Mouse (Mus musculus): Measurements from ENCODE around the gene Tomm20l. TPM values are rescaled to one million over a fixed set of nuclear protein-coding genes. Genes with fewer than 3 reads are reported as not detected.

Tomm20l gene
- polyA plus RNA-seq, 1 experiment from 2014 or later = 0.65 TPM

DNA sequence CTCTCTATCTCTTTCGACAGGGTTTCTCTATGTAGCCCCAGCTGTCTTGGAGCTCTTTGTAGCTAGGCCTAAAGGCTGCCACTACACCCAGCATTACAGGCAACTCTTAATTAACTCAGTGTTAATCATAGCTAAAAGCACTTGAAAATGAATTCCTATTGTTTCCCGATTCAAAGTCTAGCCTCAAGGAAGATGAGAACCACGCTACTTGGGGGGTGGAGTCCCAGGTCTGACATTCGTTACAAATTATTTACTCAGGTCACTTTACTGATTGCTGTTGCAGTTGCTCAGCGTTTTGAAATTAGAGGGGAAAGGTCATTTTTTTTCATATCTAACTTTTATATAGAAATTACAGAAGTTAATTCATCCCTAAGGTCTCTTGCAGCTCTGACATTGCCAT is 24.4 kb downstream of the Tomm20l start:
- WGBS = 22% methylated on average over 5 of the region's 5 CpGs
- Histone ChIP-seq H3K4me2 (peak overlapping the region; percentile 83), H3K9ac (peak overlapping the region; percentile 96), H3K27ac (no peak overlapping the region), H3K27me3 (no peaks in the 10 kb centered on the region), H3K4me1 (peaks cover 16% of the 10 kb centered on the region), H3K9me3 (no peaks in the 10 kb centered on the region), H3K4me3 (peak overlapping the region; percentile 97), H3K36me3 (peaks cover 30% of the 10 kb centered on the region)
- ATAC-seq (ENCODE audit: borderline replicate concordance, extremely low read depth, low FRiP score, low TSS enrichment) = no peak

GRCm38 (mm10) chr12:71136130-71136973 is 25.1 kb downstream of the Tomm20l start, which contains the start of the genes Timm9 and 2700049A03Rik:
Timm9 (minus strand) TSS chr12:71136684.
2700049A03Rik (plus strand) TSS chr12:71136848.
- Histone ChIP-seq H3K9ac (peak within 1 kb of the TSS; percentile 96), H3K27me3 (no peaks in the 10 kb centered on the region), H3K9me3 (no peaks in the 10 kb centered on the region), H3K4me2 (peak within 1 kb of the TSS; percentile 83), H3K4me1 (peaks cover 16% of the 10 kb centered on the region), H3K4me3 (peak within 1 kb of the TSS; percentile 97), H3K36me3 (peaks cover 35% of the 10 kb centered on the region), H3K27ac (peak within 1 kb of the TSS; percentile 71)
- peak; percentile 89 for ATAC-seq (ENCODE audit: borderline replicate concordance, extremely low read depth, low FRiP score, low TSS enrichment)
- under 1% methylated on average over 52 of the region's 52 CpGs for WGBS

- Histone ChIP-seq H3K4me3 (peak overlapping the region; percentile 97), H3K27me3 (no peaks in the 10 kb centered on the region), H3K9ac (peak overlapping the region; percentile 96), H3K4me2 (peak overlapping the region; percentile 83), H3K9me3 (no peaks in the 10 kb centered on the region), H3K36me3 (peaks cover 36% of the 10 kb centered on the region), H3K4me1 (peaks cover 16% of the 10 kb centered on the region), H3K27ac (peak overlapping the region; percentile 71)
- ATAC-seq (ENCODE audit: borderline replicate concordance, extremely low read depth, low FRiP score, low TSS enrichment) = peak; percentile 81
- under 1% methylated on average over 30 of the region's 30 CpGs for WGBS
These were observed 25.8 kb downstream of the Tomm20l start for GRCm38 (mm10) chr12:71136974-71137491.

- no peak for ATAC-seq (ENCODE audit: borderline replicate concordance, extremely low read depth, low FRiP score, low TSS enrichment)
- H3K4me3 ChIP-seq = peak overlapping the region; percentile 97
- no peaks in the 10 kb centered on the region for H3K9me3 ChIP-seq
- H3K4me1 ChIP-seq = peaks cover 16% of the 10 kb centered on the region
- 3% methylated on average over 11 of the region's 11 CpGs for WGBS
- H3K9ac ChIP-seq = peak overlapping the region; percentile 44
- H3K36me3 ChIP-seq = peaks cover 35% of the 10 kb centered on the region
- H3K4me2 ChIP-seq = peak overlapping the region; percentile 77
- H3K27ac ChIP-seq = no peak overlapping the region
- no peaks in the 10 kb centered on the region for H3K27me3 ChIP-seq
These were observed 26.5 kb downstream of the Tomm20l start for GRCm38 (mm10) chr12:71137686-71138085.

- Histone ChIP-seq H3K4me3 (no peak overlapping the region), H3K9me3 (no peaks in the 10 kb centered on the region), H3K36me3 (peaks cover 37% of the 10 kb centered on the region), H3K27ac (no peak overlapping the region), H3K4me1 (peaks cover 16% of the 10 kb centered on the region), H3K9ac (no peak overlapping the region), H3K4me2 (no peak overlapping the region), H3K27me3 (no peaks in the 10 kb centered on the region)
- no peak for ATAC-seq (ENCODE audit: borderline replicate concordance, extremely low read depth, low FRiP score, low TSS enrichment)
- WGBS = 82% methylated on average over 5 of the region's 5 CpGs
These were observed 28.1 kb downstream of the Tomm20l start for GRCm38 (mm10) chr12:71139258-71139828.

GRCm38 (mm10) chr12:71141189-71141588 is 30.0 kb downstream of the Tomm20l start:
- Histone ChIP-seq H3K4me3 (no peak overlapping the region), H3K27ac (no peak overlapping the region), H3K9ac (no peak overlapping the region), H3K4me2 (no peak overlapping the region), H3K9me3 (no peaks in the 10 kb centered on the region), H3K27me3 (no peaks in the 10 kb centered on the region), H3K36me3 (peaks cover 37% of the 10 kb centered on the region), H3K4me1 (peaks cover 12% of the 10 kb centered on the region)
- ATAC-seq (ENCODE audit: borderline replicate concordance, extremely low read depth, low FRiP score, low TSS enrichment) = no peak

DNA sequence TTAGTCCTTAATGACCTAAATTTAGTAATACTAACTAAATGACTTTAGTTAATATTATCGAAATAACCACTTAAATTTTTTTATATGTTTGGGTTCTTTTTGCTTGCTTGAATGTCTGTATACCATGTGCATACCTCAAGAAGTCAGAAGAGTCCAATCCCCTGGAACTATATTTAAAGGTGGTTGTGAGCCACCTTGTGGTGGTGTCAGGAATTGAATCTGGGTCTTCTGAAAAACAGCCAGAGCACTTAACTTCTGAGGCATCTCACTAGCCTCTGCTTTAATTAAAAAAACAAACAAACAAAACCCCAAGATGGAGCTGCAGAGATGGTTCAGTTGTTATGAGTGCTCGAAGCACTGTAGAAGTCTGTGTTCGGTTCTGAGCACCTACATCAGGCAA is 36.4 kb downstream of the Tomm20l start:
- WGBS = 81% methylated on average over 3 of the region's 3 CpGs
- Histone ChIP-seq H3K27me3 (no peaks in the 10 kb centered on the region), H3K27ac (no peak overlapping the region), H3K4me2 (no peak overlapping the region), H3K36me3 (peaks cover 44% of the 10 kb centered on the region), H3K4me1 (no peaks in the 10 kb centered on the region), H3K4me3 (no peak overlapping the region), H3K9me3 (no peaks in the 10 kb centered on the region), H3K9ac (no peak overlapping the region)
- no peak for ATAC-seq (ENCODE audit: borderline replicate concordance, extremely low read depth, low FRiP score, low TSS enrichment)

GRCm38 (mm10) chr12:71148801-71149200 is 37.6 kb downstream of the Tomm20l start:
- no peaks in the 10 kb centered on the region for H3K4me1 ChIP-seq
- peaks cover 43% of the 10 kb centered on the region for H3K36me3 ChIP-seq
- no peak overlapping the region for H3K4me3 ChIP-seq
- no peak overlapping the region for H3K9ac ChIP-seq
- no peak for ATAC-seq (ENCODE audit: borderline replicate concordance, extremely low read depth, low FRiP score, low TSS enrichment)
- H3K27ac ChIP-seq = no peak overlapping the region
- no peaks in the 10 kb centered on the region for H3K27me3 ChIP-seq
- H3K4me2 ChIP-seq = no peak overlapping the region
- H3K9me3 ChIP-seq = no peaks in the 10 kb centered on the region
- 92% methylated on average over 9 of the region's 9 CpGs for WGBS

- Histone ChIP-seq H3K4me1 (no peaks in the 10 kb centered on the region), H3K9ac (no peak overlapping the region), H3K4me2 (no peak overlapping the region), H3K36me3 (peaks cover 46% of the 10 kb centered on the region), H3K9me3 (no peaks in the 10 kb centered on the region), H3K4me3 (no peak overlapping the region), H3K27me3 (no peaks in the 10 kb centered on the region), H3K27ac (no peak overlapping the region)
- WGBS = 80% methylated on average over 6 of the region's 6 CpGs
- no peak for ATAC-seq (ENCODE audit: borderline replicate concordance, extremely low read depth, low FRiP score, low TSS enrichment)
These were observed 38.2 kb downstream of the Tomm20l start for GRCm38 (mm10) chr12:71149456-71149855.

- H3K9me3 ChIP-seq = no peaks in the 10 kb centered on the region
- no peak overlapping the region for H3K4me2 ChIP-seq
- ATAC-seq (ENCODE audit: borderline replicate concordance, extremely low read depth, low FRiP score, low TSS enrichment) = no peak
- no peaks in the 10 kb centered on the region for H3K4me1 ChIP-seq
- no peak overlapping the region for H3K9ac ChIP-seq
- WGBS = 92% methylated on average over 8 of the region's 8 CpGs
- H3K27ac ChIP-seq = no peak overlapping the region
- H3K36me3 ChIP-seq = peaks cover 52% of the 10 kb centered on the region
- no peak overlapping the region for H3K4me3 ChIP-seq
- no peaks in the 10 kb centered on the region for H3K27me3 ChIP-seq
These were observed 38.9 kb downstream of the Tomm20l start for GRCm38 (mm10) chr12:71150167-71150566.

DNA sequence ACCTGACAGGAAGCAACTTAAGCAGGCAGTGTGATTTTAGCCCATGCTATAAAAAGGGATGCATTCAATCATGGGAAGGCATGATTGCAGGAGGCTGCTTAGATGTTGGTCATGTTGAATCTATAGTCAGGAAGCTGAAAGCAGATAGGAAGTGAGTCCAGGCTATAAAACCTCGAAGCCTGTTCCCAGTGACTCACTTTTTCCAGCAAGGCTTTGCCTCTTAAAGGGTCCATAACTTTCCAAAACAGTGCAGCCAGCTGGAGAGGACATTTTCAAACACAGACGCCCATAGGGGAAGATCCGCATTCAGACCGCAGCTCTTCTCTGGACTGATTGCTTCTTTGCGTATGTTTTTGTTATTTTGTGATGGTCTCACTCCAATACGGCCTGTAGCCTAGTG is 43.8 kb downstream of the Tomm20l start:
- Histone ChIP-seq H3K4me3 (no peak overlapping the region), H3K9ac (no peak overlapping the region), H3K4me1 (no peaks in the 10 kb centered on the region), H3K27me3 (no peaks in the 10 kb centered on the region), H3K4me2 (no peak overlapping the region), H3K9me3 (no peaks in the 10 kb centered on the region), H3K36me3 (peaks cover 60% of the 10 kb centered on the region), H3K27ac (no peak overlapping the region)
- no peak for ATAC-seq (ENCODE audit: borderline replicate concordance, extremely low read depth, low FRiP score, low TSS enrichment)
- 90% methylated on average over 6 of the region's 6 CpGs for WGBS

DNA sequence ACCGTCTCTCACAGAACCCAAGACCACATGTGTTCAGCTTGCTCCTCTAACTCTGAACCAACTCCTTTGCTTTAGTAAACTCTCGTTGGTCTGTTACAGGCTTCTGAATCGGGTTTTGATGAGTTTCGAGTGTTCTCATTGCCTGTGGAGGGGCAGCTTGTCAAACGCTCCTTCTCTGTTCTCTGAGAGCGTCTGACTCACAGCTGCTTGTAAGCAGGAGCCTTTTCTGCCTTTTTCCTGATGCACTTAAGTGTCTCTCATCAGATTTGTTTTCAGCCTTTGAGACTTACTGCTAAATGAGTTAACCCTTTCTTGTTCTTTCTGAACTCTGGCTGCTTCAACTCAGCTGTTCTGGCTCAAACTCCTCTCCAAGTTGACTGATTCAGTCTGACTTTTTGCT is 46.7 kb downstream of the Tomm20l start:
- Histone ChIP-seq H3K27me3 (no peaks in the 10 kb centered on the region), H3K27ac (no peak overlapping the region), H3K4me2 (no peak overlapping the region), H3K9me3 (no peaks in the 10 kb centered on the region), H3K4me1 (no peaks in the 10 kb centered on the region), H3K9ac (no peak overlapping the region), H3K36me3 (peaks cover 64% of the 10 kb centered on the region), H3K4me3 (no peak overlapping the region)
- WGBS = 67% methylated on average over 6 of the region's 6 CpGs
- ATAC-seq (ENCODE audit: borderline replicate concordance, extremely low read depth, low FRiP score, low TSS enrichment) = no peak
